Mouse (Mus musculus) adrenal gland, adult (tissue): ENCODE measurements around the gene Cmtm4.

Experiments
- DNase-seq, 2 experiments: peaks; one replicate each; pipeline ENCODE4 v3.0.0; 2022 to 2023; ENCODE audit warnings: low spot score in 1 of 2; ENCODE audit not compliant: inconsistent age in 2 of 2

Cmtm4 gene

DNA sequence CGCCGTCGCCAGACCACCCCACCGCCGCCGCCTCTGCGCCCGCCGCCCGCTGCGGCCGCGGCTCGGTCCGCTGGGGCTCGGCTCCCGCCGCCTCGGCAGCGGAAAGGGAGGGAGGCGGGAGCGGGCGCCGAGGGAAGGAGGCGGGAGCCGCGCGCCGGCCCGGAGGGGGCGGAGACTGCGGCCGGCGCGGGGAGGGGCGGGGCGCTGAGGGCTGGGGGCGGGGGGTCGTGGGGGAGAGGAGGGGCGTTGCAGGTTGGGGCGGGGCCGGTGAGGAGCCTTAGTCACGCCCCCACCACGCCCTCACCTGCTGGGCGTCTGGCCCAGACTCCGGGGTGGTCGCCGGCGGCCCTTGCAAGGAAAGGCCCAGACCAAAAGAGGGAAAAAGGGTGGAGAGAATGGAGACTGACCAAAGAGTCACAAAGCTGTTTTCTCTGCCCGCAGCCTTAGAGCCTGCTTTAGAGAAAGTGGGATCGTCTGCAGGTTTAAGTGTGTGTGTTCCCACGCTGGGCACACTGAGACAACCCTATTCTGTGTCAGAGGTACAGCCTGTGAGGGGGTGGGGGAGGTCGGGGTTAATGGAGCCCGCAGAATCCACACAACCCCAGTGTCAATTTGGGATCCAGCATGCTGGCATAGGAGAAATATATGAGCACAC, at the start of gene Cmtm4:
Gene Cmtm4 (minus strand): TSS at position 105 of the 655 bp plus-strand sequence.
- peak in 1 of 2 experiments; percentile 90 for DNase-seq

DNA sequence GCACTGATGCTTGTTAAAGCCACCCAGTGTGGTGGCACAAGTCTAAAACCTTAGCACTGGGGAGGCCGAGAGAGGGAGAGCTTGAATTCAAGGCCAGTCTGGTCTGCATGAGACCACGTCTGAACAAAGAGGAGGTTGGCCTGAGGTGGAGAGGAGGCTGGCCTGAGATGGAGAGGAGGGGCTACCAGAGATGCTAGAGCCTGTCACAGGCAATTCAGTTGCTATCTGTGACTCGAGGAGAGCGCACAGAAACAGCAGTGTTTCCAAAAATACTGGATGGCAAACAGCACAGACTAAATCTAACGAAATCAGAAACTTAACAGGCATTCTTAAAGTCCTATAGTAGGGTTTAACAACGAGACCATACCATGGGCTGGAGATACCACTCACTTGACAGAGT, 49.6 kb upstream of the Cmtm4 start:
- DNase-seq = peak in 1 of 2 experiments; percentile 13

DNA sequence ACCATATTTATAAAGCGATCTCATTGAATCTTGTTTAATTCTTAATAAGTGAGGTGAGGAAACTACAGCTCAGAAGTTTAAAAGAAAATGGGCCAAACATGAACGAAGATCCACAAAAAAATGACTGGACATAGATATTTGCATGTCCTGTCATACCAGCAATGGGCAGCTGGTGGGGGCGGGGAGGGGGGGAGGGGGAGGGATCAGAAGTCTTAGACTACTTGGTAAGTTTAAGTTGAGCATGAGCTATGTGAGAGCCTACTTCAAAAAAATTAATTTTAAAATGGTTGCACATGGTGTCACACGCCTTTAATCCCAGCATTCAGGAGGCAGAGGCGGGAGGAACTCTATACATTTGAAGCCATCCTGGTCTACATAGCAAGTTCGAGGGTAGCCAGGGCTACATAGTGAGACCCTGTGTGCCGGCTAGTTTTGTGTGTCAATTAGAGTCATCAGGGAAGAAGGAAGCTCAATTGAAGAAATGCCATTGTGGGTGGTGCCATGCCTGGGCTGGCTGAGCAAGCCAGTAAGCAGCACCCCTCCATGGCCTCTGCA, 47.6 kb upstream of the Cmtm4 start:
- no peak for DNase-seq

- DNase-seq = peak; percentile 92 to 98
Observed at GRCm38 (mm10) chr8:104442299-104443124, 46.9 kb upstream of the Cmtm4 start, which contains the start of gene Dync1li2. Gene Dync1li2, minus strand, starts transcription at chr8:104443047.

GRCm38 (mm10) chr8:104441613-104442012, 46.0 kb upstream of the Cmtm4 start:
- DNase-seq = no peak

DNA sequence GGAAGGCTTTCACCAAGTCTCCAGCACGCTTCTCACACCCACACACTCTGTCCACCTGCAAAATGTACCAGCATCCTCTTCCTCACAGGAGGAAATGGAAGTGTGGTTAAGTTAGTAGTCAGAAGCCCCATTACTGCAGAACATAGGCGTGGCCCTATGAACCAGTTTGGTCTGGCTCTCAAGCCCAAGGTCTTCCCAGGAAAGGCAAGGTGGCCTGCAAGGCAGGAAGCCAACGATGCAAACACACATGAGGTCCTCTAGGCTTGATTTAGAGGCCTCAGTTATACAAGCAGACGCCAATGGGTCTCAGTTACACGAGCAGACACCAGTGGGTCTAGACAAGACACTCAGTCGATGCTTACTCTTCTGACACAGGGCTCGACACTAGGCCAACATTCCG, 43.9 kb upstream of the Cmtm4 start:
- no peak for DNase-seq

GRCm38 (mm10) chr8:104437494-104438135, 42.0 kb upstream of the Cmtm4 start:
- no peak for DNase-seq

DNA sequence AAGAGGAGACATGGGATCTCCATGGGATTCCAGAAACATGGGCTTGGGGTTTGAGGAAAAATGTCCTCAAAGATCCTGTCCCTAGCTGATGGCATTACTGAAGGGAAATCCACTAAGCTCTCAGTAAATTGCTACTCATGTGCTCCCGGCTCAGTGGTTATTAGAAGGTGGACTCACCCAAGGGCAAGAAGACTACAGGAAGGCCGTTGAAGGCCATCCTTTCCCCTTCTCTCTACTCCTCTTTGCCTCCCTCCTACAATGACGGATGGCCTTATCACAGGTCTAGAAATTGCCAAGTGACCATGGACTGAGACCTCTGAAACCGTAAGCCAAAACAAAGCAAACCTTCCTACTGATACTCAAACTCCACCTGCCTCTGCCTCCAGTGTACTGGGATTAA, 41.0 kb upstream of the Cmtm4 start:
- DNase-seq = peak in 1 of 2 experiments; percentile 56

GRCm38 (mm10) chr8:104436038-104436437, 40.4 kb upstream of the Cmtm4 start:
- peak; percentile 100 for DNase-seq

DNA sequence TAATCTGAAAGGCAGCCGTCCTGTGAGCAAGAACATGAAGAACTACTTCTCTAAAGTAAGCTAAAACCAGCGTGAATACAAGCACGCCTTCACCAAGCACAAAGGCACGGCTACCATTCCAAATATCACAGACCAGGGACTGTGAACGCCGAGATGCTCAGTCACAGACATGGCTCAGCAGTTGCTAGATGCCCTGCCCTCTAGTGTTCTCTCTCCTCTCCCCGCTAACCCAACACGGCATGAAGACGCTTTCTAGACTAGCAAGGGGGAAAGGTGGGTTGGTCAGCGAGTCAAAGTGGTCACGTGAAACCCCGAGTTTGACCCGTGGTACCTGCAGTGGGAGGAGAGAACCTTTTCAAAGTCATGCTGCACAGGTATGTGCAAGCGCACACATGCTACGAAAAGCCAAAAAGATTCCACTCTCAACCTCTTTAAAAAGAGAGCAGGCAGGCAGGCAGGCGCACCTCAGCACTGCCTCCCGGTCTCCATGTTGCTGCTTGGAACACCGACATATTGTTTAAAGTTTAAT, 39.3 kb upstream of the Cmtm4 start:
- DNase-seq = peak in 1 of 2 experiments; percentile 44

GRCm38 (mm10) chr8:104434275-104434674, 38.7 kb upstream of the Cmtm4 start:
- DNase-seq = peak; percentile 74 to 84

GRCm38 (mm10) chr8:104433191-104433842, 37.7 kb upstream of the Cmtm4 start:
- DNase-seq = peak in 1 of 2 experiments; percentile 54

GRCm38 (mm10) chr8:104432656-104433055, 37.0 kb upstream of the Cmtm4 start:
- DNase-seq = no peak

DNA sequence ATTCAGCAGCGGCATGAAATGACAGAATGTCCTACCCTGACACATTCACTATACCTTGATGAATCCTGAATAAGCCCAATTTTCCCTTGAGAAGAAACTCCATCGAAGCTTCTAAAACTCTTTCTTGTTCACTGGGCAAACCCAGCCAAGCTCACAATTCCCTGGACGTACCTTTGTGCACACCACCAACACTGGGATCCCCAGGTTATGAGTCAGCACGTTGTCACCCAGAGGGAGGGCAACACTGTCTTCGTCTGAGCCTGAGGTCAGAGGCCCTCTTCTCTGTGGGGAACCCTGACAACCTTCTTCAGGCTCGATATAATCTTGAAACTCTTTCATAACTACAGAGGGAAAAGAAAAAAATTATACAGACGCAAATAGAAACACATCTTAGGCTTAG, 34.6 kb upstream of the Cmtm4 start:
- DNase-seq = peak in 1 of 2 experiments; percentile 42

DNA sequence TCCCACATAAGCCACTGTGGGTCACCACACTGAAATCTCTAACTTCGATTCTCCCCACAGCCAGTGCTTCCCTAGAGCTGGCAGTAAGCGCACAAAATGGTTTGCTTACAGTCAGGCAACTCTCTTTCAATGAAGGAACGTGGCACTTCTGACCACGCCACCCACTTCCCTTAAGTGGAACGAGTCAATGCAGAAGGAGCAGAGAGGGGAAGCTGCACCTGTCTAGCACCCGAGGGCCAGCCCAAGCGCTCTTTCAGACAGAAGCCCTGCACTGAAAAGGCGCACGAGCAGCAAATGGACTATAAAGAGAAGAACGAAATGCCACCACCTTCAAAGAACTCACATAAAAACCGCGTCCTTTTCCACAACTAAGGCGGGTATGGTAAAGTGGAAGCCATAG, 32.1 kb upstream of the Cmtm4 start:
- DNase-seq = no peak

- no peak for DNase-seq
Observed at GRCm38 (mm10) chr8:104422313-104422712, 26.7 kb upstream of the Cmtm4 start.

DNA sequence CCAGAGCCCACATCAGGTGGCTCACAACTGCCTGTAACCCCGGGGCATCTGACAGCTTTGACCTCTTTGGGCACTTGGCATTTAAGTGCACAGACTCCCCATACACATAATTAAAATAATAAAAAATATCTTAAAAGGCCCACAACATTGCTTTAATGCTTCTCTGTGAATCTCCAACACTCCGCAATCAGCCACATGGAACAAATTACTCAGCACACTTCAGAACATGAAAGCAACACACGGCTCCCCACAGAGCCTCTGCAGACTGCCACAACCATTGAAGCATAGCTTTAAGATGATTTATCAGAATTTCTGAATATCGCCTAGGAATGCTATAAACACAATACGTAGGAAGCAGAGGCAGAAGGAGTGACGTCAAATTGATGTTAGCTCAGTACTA, 20.4 kb upstream of the Cmtm4 start:
- no peak for DNase-seq

DNA sequence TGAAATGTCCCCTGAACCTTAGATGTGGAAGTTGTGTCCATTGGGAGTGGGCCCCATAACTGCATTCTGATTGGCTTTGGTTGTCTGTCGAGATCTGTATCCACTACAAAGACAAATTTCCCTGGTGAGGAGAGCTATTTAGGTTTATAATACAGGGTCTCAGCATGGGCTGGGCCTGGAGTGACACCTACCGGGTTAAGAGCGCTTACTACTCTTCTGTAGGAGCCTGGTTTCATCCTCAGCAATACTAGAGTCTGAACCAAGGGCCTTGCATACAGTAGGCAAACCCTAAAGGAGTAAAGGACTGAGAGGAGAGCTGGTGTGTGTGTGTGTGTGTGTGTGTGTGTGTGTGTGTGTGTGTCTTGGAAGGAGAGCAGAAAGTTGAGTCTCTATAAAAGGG, 18.6 kb upstream of the Cmtm4 start:
- DNase-seq = no peak

DNA sequence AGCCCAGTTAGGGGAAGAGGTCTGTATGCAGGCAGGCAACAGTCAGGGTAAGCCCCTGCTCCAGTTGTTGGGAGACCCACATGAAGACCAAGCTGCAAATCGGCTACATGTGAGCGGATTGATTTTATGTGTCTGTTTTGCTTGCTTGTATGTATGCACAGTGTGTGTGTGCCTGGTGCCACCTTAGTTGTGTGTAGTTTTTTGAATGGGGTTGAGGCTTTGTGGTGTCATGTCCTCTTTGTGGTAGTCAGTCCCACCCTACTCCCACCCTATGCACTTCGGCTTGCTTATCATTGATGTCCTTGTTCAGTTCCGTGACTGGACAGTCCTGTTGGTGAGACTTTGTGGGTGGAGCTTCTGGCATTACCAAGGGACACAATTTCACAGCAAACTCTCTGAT, 18.2 kb upstream of the Cmtm4 start:
- DNase-seq = peak in 1 of 2 experiments; percentile 53

- DNase-seq = peak; percentile 32 to 80
Observed at GRCm38 (mm10) chr8:104412805-104413532, 17.4 kb upstream of the Cmtm4 start.
